Mouse (Mus musculus) neural tube, embryonic 10.5 days (tissue): ENCODE measurements around the gene Suz12.
"Not testable (repeated sequence)": the region's sequence is repeated elsewhere in the genome, so short reads cannot be mapped to it uniquely, and the experiment has no call there.

ENCODE experiments used
- DNase-seq: peaks from one replicate; pipeline ENCODE4 v3.0.0-alpha.2; 2017; ENCODE audit warnings: low spot score; ENCODE audit errors: extremely low spot score

Gene Suz12

GRCm38 (mm10) chr11:79992035-79992591, 793 bp upstream of the Suz12 start:
- no peak for DNase-seq

GRCm38 (mm10) chr11:79993356-79994270, 707 bp downstream of the Suz12 start:
- DNase-seq: no peak

DNA sequence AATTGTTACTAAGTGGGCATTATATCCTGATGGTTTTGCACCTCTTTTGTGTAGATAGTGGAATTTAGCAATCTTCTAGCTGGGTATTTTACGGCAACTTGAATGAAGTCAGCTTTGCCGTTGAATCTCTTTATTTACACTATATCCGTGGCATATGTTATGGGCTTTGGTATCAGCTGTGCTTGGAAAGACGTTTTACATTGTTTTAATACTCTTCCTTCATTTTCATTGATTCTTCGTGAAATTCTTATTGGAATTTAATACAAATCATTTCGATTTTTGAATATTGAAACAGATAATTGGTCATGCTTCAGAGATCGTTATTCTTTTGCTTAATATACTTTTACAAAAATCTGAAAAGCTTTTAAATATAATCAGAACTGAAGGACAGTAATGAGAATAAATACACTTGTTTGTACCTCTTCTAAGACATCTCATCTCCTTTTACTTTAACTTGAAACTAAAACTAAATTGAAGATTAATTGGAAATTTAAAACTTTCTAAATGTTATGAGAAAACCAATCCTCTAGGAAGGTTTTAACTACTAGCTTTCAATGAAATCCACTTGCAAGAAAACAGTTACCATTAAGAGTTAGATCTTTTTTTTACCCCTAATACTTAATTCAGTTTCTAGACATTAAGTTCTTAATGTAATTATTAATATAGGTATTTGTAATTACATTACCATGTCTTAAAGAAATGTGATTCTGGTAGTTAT, 1.5 kb downstream of the Suz12 start:
- no peak for DNase-seq

DNA sequence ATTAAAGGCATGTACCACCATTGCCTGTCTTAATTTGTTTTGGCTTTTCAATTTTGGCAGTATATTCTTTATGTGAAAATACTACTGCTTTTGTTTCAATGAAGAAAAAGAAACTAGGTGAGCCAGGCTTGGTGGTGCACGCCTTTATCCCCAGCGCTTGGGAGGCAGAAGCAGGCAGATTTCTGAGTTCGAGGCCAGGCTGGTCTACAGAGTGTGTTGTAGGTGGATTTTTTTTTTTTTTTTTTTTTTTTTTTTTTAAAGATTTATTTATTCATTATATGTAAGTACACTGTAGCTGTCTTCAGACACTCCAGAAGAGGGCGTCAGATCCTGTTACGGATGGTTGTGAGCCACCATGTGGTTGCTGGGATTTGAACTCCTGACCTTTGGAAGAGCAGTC, 23.6 kb downstream of the Suz12 start:
- DNase-seq: not testable (repeated sequence)

DNA sequence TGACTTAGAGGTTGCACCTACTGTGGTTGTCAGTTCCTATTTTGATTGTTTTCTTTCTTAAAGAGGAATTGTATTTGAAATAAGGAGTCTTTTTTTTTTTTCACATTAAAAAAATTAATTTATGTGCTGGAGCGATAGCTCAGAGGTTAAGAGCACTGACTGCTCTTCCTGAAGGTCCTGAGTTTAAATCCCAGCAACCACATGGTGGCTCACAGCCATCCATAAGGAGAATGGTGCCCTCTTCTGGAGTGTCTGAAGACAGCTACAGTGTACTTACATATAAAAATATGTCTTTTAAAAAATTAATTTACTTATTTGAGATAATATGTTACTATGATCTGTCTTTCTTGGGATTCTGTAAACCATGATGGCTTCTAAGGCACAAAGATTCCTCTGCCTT, 26.9 kb downstream of the Suz12 start:
- DNase-seq: no peak

DNA sequence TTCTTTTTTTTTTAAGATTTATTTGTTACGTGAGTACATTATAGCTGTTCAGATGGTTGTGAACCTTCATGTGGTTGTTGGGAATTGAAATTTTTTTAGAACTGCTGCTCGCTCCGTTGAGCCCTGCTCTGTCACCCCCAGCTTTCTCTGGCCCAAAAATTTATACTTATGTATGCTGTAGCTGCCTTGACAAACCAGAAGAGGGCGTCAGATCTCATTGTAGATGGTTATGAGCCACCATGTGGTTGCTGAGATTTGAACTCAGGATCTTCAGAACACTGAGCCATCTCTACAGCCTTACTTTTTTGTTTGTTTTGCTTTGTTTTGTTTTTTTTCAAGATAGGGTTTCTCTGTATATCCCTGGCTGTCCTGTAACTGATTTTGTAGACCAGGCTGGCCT, 28.4 kb downstream of the Suz12 start:
- no peak for DNase-seq

DNA sequence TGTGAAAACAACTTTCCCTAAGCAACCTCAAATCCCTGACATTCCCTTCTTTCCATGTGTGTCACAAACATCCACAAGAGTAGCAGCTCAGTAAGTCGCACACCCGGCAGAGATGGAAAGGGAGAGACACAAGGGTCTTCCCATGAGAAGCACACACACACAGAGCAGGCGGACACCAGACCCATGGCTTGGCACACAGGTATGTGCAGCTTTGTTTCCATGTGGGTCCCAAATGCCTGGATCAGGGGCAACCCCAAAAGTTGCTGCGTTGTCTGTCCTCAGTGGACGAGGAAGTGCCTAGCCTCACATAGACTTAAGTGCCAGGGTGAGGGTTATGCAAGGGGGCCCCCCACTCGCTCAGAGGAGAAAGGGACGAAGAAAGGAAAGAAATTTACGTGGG, 44.6 kb downstream of the Suz12 start:
- DNase-seq: no peak

- peak; percentile 19 for DNase-seq
Measured at GRCm38 (mm10) chr11:80042615-80043418, 49.9 kb downstream of the Suz12 start.

DNA sequence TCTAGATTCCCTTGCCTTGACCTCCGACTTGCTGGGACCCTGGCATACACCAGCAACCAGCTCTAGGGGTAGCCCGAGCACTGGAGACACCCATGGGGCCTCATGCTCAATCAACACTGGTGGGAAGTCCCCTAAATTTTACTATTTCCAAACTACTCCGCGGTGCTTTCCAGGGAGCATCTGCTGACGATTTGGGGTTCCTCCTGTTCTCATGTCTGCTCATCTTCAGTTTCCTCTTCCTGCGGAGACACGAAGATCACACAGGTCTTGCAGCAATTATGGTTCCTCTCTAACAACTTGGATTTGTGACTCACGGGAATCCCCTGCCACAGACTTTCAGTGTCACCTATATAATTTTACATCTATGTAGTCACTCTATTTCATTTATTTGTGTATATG, 50.5 kb downstream of the Suz12 start:
- no peak for DNase-seq

DNA sequence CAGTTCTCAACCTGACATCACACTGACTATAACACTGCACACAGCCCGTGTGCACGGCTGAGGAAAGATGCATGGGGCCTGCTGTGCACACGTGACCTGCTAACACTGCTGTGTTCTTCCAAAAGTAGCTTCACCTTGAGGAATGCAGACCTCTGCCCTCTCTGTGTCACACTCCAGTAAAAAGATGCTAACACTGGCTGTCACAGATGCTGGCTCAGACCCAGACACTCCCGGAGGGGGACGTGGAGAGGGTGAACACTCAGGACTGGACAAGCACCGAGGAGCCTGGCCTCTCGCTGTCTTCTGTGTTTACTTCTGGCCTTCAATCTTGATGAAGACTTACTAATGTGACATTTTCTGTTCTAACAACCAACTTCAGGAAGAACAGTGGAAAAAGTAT, 54.0 kb downstream of the Suz12 start:
- no peak for DNase-seq

GRCm38 (mm10) chr11:80050088-80050487, 57.2 kb downstream of the Suz12 start:
- no peak for DNase-seq

DNA sequence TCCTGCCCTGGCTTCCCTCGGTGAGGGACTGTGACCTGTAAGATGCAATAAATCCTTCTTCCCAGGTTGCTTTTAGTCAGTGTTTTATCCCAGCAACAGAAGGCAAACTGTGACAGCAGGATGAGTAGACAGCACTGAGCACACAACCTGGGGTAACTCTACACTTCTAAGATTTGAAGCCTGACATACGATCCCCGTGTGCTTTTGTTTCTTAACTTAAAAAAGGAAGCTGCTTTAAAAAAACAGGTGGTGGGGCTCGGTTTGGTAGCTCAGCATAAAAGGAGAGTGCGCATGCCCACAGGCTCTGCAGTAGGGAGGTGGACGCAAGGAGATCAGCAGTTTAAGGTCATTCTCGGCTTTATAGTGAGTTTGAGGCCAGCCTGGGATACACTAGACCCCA, 59.5 kb downstream of the Suz12 start:
- no peak for DNase-seq

DNA sequence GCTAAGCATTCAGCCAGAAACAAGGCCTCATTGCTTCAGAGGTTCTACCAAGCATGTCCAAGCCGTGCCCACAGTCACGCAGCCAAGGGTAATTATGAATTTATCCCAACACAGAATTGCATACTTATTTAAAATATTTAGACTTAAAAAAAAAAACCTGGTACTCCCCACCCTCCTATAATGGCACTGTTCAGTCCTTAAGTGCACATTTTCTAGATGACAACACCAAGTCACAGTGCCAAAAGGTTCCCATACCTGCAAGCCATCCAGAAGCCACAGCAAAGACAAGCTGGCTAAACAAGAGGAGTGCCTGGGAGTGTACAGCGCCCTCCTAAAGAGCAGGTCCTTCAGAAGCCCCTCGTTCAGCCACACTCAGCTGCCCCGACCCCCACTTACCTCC, 60.3 kb downstream of the Suz12 start:
- no peak for DNase-seq

DNA sequence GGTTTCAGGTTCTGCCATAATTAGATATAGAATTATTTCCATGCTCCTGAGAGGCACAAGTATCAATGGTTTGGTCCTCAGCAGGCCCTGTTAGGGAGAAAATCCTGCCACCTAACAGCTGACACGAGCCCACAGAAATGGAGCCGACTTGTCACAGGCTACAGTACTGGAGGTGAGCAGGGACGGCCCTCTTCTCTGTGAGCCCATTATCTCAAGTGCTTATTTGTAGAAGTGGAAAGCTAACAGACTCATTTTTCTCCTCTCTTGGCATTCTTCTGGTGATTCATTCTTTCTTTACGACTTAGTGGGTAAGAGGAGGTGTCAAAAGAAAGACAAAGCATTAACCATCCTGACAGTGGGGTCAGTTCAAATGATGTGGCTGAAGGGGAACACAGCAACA, 61.8 kb downstream of the Suz12 start:
- no peak for DNase-seq

DNA sequence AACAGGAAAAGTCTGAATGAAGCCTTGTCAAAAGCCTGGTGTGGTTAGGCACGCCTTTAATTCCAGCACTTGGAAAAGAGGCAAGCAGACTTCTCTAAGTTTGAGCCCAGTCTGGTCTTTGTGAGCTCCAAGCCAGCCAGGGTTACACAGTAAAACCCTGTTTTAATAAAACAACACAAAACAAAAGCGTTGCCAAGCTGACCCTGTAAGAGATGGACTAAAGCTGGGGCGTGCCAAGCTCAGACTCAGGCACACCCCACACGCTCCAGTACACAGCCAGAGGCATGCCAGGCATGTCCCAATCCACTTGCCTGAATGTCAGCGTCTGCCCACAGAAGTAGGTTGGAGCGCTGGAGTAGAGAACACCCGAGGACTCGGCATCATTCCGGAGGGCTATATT, 63.2 kb downstream of the Suz12 start:
- no peak for DNase-seq

DNA sequence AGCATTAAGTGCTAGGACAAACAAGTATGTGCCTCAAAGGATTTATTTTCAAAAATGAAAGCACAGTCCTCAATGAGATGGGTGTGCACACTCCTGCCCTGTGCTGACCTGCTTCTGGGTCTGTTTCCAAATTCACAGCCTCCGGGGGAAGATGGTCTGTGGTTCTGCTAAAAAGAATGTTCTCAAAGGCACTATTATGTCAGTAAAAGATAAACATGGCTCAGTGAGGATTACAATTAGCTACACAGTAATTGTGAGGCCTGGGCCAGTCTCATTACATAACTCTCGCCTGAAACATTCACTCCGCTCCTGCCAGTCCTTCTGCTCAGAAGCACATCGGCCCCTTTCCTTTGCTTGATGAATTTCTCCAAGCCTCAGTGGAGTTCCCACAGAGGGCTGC, 69.3 kb downstream of the Suz12 start:
- no peak for DNase-seq

- not testable (repeated sequence) for DNase-seq
Measured at GRCm38 (mm10) chr11:80066373-80066772, 73.5 kb downstream of the Suz12 start.

- DNase-seq: no peak
Measured at GRCm38 (mm10) chr11:80067558-80067957, 74.7 kb downstream of the Suz12 start.

- no peak for DNase-seq
Measured at GRCm38 (mm10) chr11:80069815-80070214, 76.9 kb downstream of the Suz12 start.

- DNase-seq: no peak
Measured at GRCm38 (mm10) chr11:80071039-80071438, 78.1 kb downstream of the Suz12 start.

DNA sequence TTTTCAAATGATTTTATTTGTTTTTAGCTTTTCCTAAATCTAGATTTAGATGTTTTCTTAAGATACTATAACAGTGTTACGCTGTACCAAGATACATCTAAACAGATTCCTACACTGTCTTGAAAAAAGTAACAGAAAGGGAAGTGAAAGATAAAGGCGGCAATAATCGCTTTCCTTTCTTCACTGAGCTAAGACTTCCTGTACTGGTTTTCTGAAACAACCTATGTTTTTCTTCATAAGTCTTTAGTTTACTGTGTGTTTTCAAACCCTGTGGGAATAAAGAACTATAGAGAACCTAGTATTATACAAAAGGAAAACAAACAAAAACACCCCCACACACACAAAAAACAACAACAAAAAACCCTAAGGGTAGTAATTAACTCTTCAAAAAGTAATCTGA, 79.5 kb downstream of the Suz12 start:
- DNase-seq: no peak
